Mouse (Mus musculus) urinary bladder, adult 2 months (tissue): Measurements from ENCODE around the gene Ccdc6. TPM values are rescaled to one million over a fixed set of nuclear protein-coding genes. Genes with fewer than 3 reads are reported as not detected.
"Not testable (repeated sequence)": the region's sequence is repeated elsewhere in the genome, so short reads cannot be mapped to it uniquely, and the experiment has no call there.

Experiments
- DNase-seq: peaks from one replicate; pipeline ENCODE4 v3.0.0; 2022; ENCODE audit warnings: low spot score
- polyA plus RNA-seq: library from polyadenylated mRNA; depleted of rRNA; stranded (reverse); fragments of >200 nt; gene quantifications from 2 replicates; pipeline ENCODE4 v1.2.3, GENCODE M21; 2012; rRNA removed

The Ccdc6 gene
- polyA plus RNA-seq, 1 experiment = 37.9 TPM

GRCm38 (mm10) chr10:70204505-70205399 lies 107.8 kb downstream of the Ccdc6 start, which contains the start of gene Mrln:
Gene Mrln (plus strand): TSS chr10:70204664.
- no peak for DNase-seq

GRCm38 (mm10) chr10:70211281-70211680 lies 114.4 kb downstream of the Ccdc6 start:
- no peak for DNase-seq

GRCm38 (mm10) chr10:70220971-70221370 lies 124.0 kb downstream of the Ccdc6 start:
- DNase-seq = no peak

GRCm38 (mm10) chr10:70222231-70222630 lies 125.3 kb downstream of the Ccdc6 start:
- DNase-seq = not testable (repeated sequence)

- no peak for DNase-seq
These were observed 127.7 kb downstream of the Ccdc6 start for GRCm38 (mm10) chr10:70224571-70224970.

GRCm38 (mm10) chr10:70225760-70226159 lies 128.8 kb downstream of the Ccdc6 start:
- DNase-seq = no peak

- no peak for DNase-seq
These were observed 129.7 kb downstream of the Ccdc6 start for GRCm38 (mm10) chr10:70226608-70227007.

GRCm38 (mm10) chr10:70230352-70230751 lies 133.4 kb downstream of the Ccdc6 start:
- no peak for DNase-seq

GRCm38 (mm10) chr10:70237936-70238335 lies 141.0 kb downstream of the Ccdc6 start:
- DNase-seq = no peak

Other genes starting within 250 kb of the Ccdc6 start
- gene Mrln, start 107.5 kb downstream of the Ccdc6 start, polyA plus RNA-seq = 0.34 and 1.5 TPM in 2 replicates
- gene Slc16a9, start 148.0 kb downstream of the Ccdc6 start, polyA plus RNA-seq = 9.1 and 11.1 TPM in 2 replicates